Mouse (Mus musculus) gastrocnemius, postnatal 14 days (tissue): ENCODE measurements around the gene Sox5. TPM values are rescaled to one million over a fixed set of nuclear protein-coding genes. Genes with fewer than 3 reads are reported as not detected.

Source experiments
- DNase-seq: peaks from one replicate; pipeline ENCODE4 v3.0.0; 2021; ENCODE audit warnings: mixed read lengths
- intact Hi-C: fragments of 180-260 bp; cut with DNase I; formaldehyde crosslinking; loops from one replicate; pipeline ENCODE4 v1.15.1; 2025; ENCODE audit warnings: low total_unique reads
- total RNA-seq, 2 experiments: library from RNA; stranded (reverse); gene quantifications; 2 replicates each; pipeline ENCODE4 v1.2.3; 2021

The Sox5 gene
- total RNA-seq, 2 experiments from 2014 or later: 1.7 to 1.9 TPM

DNA sequence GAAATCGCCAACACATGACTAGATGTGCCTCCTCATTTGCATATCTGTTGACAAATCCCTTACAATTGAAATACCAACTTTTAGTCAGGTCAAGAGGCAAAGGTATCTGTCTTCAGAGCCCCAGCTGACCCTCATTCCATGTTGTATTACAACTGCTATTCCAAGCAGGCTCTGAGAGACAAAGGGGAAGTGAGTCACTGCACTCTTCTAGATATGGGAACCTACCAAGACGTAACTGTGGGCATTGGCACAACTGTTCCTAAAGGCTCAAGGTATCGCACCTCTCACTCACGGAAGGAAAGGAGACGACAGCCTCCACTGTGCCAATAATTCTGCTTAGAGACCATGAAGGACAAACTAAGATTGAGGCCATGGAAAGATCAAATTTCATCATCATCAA is 318.5 kb downstream of the Sox5 start:
- intact Hi-C loops: no loop called here
- DNase-seq: no peak

- intact Hi-C loops: no loop called here
- no peak for DNase-seq
These were observed 322.3 kb downstream of the Sox5 start for GRCm38 (mm10) chr6:144459486-144459885.

DNA sequence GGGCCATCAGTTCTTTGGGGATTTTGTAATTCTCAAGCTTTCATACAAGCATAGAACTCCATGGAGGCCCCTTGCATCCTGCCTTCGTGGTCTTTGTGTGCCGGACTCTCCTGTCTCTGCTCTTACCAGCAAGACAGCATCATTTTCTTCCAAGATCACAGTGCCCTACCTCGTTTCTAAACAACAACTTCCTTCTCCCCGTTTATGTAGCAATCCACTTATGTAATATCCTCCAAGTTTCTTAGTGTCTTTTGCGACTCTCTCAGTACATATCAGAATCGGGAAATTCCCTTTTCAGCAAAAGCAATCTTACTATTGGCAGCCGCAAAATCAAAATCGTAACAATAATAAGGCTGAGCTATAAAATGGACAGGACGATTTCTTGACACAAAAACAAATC is 324.3 kb downstream of the Sox5 start:
- no peak for DNase-seq
- intact Hi-C loops: no loop called here

- intact Hi-C loops: no loop called here
These were observed 327.2 kb downstream of the Sox5 start for GRCm38 (mm10) chr6:144454291-144455276.

DNA sequence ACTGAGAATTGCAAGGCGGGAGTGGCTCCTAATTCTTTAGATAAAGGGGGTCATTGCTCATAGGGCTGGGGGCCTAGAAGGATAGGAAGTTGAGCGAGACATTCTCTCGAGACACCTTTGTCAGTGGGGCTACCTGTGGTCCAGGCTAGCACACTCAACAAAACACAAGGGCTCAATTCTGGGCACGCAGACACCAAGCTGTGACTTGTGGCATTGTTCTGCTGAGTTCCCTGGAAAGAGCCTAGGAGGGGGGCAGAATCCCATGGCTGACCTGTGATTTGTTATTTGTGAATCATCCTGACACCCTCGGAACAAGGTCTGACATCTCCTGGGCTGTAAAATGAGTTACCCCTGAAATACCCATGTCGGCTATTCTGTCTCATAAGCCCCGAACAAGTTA is 328.2 kb downstream of the Sox5 start:
- intact Hi-C loops: no loop called here
- DNase-seq: no peak

More at GRCm38 (mm10) chr6:144454291-144455276, 327.2 kb downstream of the Sox5 start:
- DNase-seq: no peak

- DNase-seq: no peak
- intact Hi-C loops: no loop called here
These were observed 328.6 kb downstream of the Sox5 start for GRCm38 (mm10) chr6:144453147-144453546.

- DNase-seq: no peak
- intact Hi-C loops: no loop called here
These were observed 329.4 kb downstream of the Sox5 start for GRCm38 (mm10) chr6:144452200-144452977.

GRCm38 (mm10) chr6:144451631-144452030 is 330.1 kb downstream of the Sox5 start:
- intact Hi-C loops: no loop called here
- no peak for DNase-seq

GRCm38 (mm10) chr6:144445761-144446373 is 335.9 kb downstream of the Sox5 start:
- intact Hi-C loops: no loop called here
- no peak for DNase-seq

DNA sequence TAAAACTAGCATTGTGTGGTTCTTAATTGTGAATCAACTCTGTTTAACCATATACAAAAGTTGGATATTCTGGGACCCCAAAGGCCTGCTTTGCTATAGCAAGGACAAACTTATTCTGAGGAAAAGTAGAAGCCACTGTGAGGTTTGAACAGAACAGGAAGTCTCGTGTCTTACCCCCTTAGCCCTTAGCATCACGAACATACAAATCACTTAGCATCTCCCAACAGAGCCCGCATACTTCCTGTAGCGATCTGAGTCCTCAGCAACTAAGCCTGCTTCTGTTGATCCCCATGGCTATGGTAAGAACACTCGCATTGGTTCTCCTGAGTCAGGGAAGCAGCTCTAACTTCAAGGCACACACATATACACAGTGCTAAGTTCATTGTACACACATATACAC is 337.4 kb downstream of the Sox5 start:
- intact Hi-C loops: no loop called here
- DNase-seq: no peak

DNA sequence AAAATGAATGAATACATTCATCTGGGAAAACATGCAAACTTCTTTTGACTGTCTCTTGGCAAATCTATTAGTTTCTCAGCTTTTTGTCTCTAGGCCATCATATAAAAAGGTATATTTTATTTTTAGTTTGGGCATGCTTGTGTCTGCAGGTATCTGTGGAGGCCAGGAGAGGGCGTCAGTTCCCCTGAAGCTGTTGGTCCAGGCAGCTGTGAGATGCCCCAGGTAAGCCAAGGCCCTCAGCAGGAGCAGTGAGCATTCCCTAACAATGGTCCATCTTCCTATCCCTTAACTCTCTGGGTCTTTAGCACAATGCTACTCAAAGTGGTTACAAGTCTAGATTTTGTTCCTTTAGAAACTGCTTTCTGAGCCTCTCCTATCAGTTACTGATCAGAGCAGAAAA is 338.1 kb downstream of the Sox5 start:
- intact Hi-C loops: no loop called here

DNA sequence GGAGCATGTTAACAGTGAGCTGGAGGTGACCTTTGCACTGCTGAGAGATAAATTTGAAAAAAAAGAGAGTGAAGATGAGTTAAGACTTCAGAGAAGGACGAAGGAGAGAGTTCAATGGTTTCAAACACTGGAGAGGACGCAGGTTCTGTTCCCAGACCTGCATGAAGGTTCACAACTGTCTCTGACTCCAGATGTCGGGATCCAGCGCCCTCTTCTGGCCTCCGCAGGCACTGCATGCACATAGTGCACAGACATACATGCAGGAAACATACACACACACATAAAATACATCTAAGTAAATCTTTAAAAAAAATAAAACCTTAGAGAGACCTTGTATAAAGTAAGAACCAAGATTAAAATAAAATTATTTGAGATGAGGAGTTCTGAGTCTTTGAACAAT is 352.5 kb downstream of the Sox5 start:
- DNase-seq: no peak
- intact Hi-C loops: no loop called here

More for the DNA sequence above, 338.1 kb downstream of the Sox5 start:
- DNase-seq: no peak

DNA sequence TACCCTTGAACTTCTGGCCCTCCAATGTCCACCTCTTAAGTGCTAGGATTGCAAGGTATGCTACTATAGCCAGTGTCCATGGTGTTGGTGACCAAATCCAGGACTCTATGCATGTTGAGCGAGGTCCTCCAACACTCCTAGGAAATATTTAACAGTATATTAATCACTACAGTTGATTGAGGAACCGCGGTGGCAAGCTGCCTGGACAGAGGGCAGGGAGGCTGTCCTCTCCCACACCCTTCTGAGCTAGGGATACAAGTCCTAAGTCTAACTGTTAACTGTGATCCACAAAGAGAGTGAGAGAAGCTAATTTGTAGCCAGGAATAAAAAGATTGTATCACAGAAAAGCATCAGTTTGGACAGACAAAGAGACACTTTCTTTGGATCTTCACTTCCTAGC is 373.7 kb downstream of the Sox5 start:
- no peak for DNase-seq
- intact Hi-C loops: no loop called here

DNA sequence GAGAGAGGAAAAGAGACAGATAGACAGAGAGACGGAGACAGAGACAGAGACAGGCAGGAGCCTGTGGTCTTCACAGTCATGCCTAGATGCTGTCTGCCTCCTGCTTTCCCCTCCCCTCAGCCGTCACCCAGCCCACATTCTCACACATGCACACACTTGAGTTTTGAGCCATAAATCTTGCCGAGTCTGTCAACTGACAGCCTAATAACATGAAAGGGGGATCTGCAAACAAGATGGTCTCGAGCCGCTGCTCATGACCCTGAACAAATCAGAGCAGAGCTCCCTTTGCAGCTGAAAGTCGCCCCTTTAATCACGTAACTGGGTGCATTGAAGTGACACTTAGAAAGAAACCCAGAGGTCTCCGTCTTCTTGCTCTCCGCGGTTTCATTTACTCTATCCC is 383.7 kb downstream of the Sox5 start:
- intact Hi-C loops: no loop called here
- no peak for DNase-seq

- DNase-seq: no peak
- intact Hi-C loops: no loop called here
These were observed 388.6 kb downstream of the Sox5 start for GRCm38 (mm10) chr6:144393151-144393550.

DNA sequence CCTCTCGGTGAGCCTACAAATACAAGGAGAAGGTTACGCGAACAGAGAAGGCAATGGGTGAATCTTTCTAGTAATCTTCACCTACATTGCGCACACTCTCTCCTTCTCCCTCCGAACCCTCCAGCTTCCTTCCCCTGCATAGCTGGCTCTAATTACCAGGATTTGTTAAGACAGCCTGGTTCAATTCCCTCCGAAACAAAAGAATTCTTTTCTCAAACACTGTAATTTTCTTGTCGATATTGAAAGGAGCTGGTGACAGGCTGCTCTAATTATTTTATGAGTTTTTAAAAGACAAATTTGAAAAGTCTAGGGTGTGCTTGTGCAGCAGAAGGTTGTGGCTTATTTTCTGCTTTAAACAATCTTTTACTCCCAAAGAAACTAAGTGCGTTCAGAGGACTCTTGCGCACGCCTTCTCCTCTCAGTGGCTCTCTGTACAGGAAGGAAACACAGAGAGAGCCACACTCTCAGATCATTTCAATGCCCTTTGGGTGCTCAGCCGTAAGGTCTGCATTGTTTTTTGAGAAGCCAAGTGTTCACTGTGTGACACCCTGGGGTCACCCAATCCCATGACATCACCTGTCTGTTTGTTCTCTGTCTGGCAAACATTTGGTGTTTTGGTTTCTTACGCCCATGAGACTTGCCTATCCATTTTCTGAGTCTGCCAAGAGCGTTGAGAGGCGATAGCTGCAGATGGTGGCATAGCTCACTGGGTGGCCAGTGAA is 392.3 kb downstream of the Sox5 start:
- intact Hi-C loops: no loop called here
- DNase-seq: no peak

GRCm38 (mm10) chr6:144387539-144388255 is 394.1 kb downstream of the Sox5 start:
- intact Hi-C loops: no loop called here
- no peak for DNase-seq

DNA sequence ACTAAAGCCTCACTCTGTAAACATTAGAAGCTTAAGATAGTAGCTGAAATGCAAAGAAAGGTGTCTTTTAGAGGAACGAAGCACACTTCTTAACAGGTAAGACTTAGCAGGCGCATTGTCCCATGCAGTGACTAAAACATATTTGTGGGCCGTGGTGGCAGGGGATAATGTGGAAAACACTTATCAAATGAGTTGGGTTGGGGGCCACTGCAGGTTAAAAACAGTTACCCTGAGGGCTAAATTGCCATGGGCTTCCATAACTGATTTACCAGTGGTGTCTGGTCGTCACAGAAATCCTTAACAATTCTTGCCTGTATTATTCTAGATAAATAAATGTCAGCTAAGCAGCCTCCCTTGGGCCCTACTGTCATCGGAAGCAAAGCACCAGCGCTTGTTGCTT is 401.1 kb downstream of the Sox5 start:
- intact Hi-C loops: no loop called here
- no peak for DNase-seq

DNA sequence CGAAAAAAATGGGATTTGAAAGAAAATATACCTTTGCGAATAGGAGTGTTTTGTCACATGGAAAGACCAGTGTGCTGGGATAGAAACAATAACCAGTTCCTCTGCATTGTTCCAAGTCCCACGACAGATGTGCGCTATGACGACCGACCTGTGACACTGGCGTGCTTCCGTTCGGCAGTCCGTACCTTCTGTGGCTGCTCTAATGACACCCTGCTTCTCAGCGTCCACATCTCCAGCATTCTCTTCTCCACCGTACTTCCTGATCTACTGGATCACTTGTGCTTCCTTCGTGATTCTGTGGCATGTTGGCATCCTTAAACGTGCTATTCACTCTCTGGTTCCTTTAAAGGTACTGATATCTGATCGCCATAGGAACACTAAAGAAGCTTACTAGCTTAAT is 401.6 kb downstream of the Sox5 start:
- intact Hi-C loops: no loop called here
- DNase-seq: no peak
